Mouse (Mus musculus) liver, embryonic 11.5 days (tissue): ENCODE results near the gene Cisd2. TPM values are rescaled to one million over a fixed set of nuclear protein-coding genes. Genes with fewer than 3 reads are reported as not detected.

Source experiments
- ATAC-seq: fragments of 200-750 bp; cut with Nextera tagmentation; replicated peaks from 2 replicates; pipeline ENCODE4 v1.8.0; 2017; ENCODE audit warnings: moderate number of reproducible peaks, mild to moderate bottlenecking, moderate TSS enrichment, moderate library complexity; ENCODE audit not compliant: low FRiP score
- DNase-seq: peaks from one replicate; pipeline ENCODE4 v3.0.0-alpha.2; 2017; ENCODE audit warnings: low spot score
- H3K27ac ChIP-seq: fragments of 300-500 bp; sonication (generic); 2 replicates; pipeline ENCODE4 v1.5.1; 2014; ENCODE audit warnings: mild to moderate bottlenecking, low read depth, low read length, control low read depth
- H3K27me3 ChIP-seq: fragments of 300-500 bp; sonication (generic); replicated peaks from 2 replicates; pipeline ENCODE4 v1.6.1; 2014; ENCODE audit warnings: low read length, mixed read lengths; ENCODE audit not compliant: control insufficient read depth, insufficient read depth
- H3K36me3 ChIP-seq: fragments of 300-500 bp; sonication (generic); 2 replicates; pipeline ENCODE4 v1.6.1; 2014; ENCODE audit warnings: mild to moderate bottlenecking, low read length, moderate library complexity, mixed read lengths; ENCODE audit not compliant: control insufficient read depth, insufficient read depth
- H3K4me1 ChIP-seq: fragments of 300-500 bp; sonication (generic); replicated peaks from 2 replicates; pipeline ENCODE4 v1.6.1; 2014; ENCODE audit warnings: low read length, mixed read lengths; ENCODE audit not compliant: control insufficient read depth, insufficient read depth
- H3K4me2 ChIP-seq: fragments of 300-500 bp; sonication (generic); 2 replicates; pipeline ENCODE4 v1.6.1; 2014; ENCODE audit warnings: mild to moderate bottlenecking, control low read depth, moderate library complexity
- H3K4me3 ChIP-seq: fragments of 300-500 bp; sonication (generic); 2 replicates; pipeline ENCODE4 v1.5.1; 2014; ENCODE audit warnings: low read depth, low read length, control low read depth
- H3K9ac ChIP-seq: fragments of 300-500 bp; sonication (generic); 2 replicates; pipeline ENCODE4 v1.6.1; 2014; ENCODE audit warnings: low read depth, low read length, control low read depth
- H3K9me3 ChIP-seq: fragments of 300-500 bp; sonication (generic); 2 replicates; pipeline ENCODE4 v1.6.1; 2016; ENCODE audit warnings: low read length, inconsistent platforms, mixed read lengths; ENCODE audit not compliant: control insufficient read depth
- WGBS: fragments of 180-500 bp; shearing (Covaris S2); extraction: QIAGEN DNeasy Blood & Tissue Kit; methylation state at CpG from one replicate; pipeline ENCODE4 v1.1.7; 2014; 5-methylcytosine and 5-hydroxymethylcytosine counted together
- polyA plus RNA-seq: library from polyadenylated mRNA; unstranded; fragments of >200 nt; fragmentation: Nextera tagmentation; extraction: Ambion mirVana; gene quantifications from 2 replicates; pipeline ENCODE4 v1.2.1, GENCODE M21; 2014

Gene Cisd2
- polyA plus RNA-seq, 1 experiment from 2014 or later, result 58.1 TPM

DNA sequence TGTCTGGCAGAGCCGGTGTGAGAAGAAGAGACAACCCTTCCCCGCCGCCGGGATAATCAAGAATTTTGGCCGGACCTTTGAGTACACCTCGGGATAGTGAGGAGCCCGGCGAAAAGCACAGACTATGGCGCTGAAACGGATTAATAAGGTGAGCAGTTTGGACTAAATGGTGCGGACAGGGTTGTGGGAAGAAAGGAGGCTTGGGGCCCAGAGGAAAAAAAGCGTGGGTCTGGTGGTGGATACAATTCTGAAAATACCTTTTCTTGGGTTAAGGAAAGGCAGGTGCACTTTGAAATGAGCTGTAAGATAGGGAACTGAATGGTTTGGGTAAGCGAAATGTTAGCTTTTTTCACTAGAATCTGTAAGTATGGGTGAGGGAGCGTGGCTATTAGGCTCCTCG is 15.9 kb upstream of the Cisd2 start:
- no peaks in the 10 kb centered on the region for H3K9me3 ChIP-seq
- DNase-seq (no peak), ATAC-seq (no peak)
- H3K4me3 ChIP-seq, result peak overlapping the region; percentile 79
- 2% methylated on average over 15 of the region's 15 CpGs for WGBS
- H3K9ac ChIP-seq, result peak overlapping the region; percentile 93
- no peaks in the 10 kb centered on the region for H3K27me3 ChIP-seq
- H3K36me3 ChIP-seq, result peaks cover 6% of the 10 kb centered on the region; the same call in 1 of the 2 replicates
- H3K4me1 ChIP-seq, result peaks cover 8% of the 10 kb centered on the region; the same call in 1 of the 2 replicates
- H3K27ac ChIP-seq, result peak overlapping the region; percentile 99
- peak overlapping the region; percentile 92 for H3K4me2 ChIP-seq

DNA sequence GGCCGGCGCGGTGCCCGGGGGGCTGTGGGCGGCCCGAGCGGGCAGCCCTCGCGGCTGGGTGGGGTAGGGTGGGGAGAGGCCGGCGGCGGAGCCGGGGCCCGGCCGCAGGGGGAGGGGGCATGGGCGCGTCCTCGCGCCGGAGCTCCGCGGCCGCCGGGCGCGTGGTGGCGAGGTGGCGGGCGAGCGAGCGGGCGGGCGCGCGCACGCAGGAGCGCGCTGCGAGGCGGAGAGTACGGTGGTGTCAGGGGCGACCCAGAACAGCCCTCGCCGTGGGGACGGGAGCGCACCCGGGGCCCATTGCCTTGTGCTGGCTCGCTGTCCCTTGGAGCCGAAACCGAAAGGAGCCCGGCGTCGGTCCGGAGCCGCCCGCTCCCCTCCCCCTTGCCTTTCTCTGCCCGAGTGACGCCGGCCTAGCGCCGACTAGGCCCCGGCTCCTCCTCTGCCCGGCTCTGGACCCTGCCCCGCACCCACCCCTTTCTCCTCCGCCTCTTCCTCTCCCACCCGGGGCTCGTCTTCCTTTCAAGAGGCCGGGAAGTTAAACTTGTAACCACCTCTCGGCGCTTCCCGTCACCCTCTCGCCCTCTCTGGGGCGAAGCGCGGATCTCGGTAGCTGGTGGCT is 15.3 kb upstream of the Cisd2 start:
- Histone ChIP-seq H3K36me3 (peaks cover 6% of the 10 kb centered on the region; the same call in 1 of the 2 replicates), H3K4me2 (peak overlapping the region; percentile 92), H3K27ac (peak overlapping the region; percentile 99), H3K9ac (peak overlapping the region; percentile 93), H3K27me3 (no peaks in the 10 kb centered on the region), H3K9me3 (no peaks in the 10 kb centered on the region), H3K4me1 (peaks cover 8% of the 10 kb centered on the region; the same call in 1 of the 2 replicates), H3K4me3 (peak overlapping the region; percentile 79)
- under 1% methylated on average over 74 of the region's 76 CpGs for WGBS
- DNase-seq (peak; percentile 87), ATAC-seq (peak; percentile 73)

DNA sequence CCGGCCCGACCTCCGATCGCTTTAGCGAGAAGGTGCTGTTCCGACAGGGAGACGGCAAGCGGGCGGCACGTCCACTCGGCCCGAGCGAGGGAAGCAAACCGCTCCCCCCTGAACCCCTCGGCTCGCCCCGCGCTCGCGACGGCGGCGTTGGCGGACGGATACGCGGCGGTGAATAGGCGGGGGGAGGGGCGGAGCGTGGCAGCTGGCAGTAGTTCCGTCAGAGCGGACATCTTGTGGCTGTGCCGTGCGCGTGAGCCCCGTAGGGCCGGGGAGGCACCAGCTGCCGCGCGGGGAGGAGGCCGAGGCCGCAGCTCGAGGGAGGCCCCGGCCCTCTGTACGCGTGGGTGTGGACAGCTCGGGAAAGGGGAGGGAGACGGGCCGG is 14.8 kb upstream of the Cisd2 start:
- under 1% methylated on average over 49 of the region's 50 CpGs for WGBS
- peak; percentile 70 for ATAC-seq
- Histone ChIP-seq H3K4me3 (peak overlapping the region; percentile 79), H3K36me3 (peaks cover 6% of the 10 kb centered on the region; the same call in 1 of the 2 replicates), H3K27ac (peak overlapping the region; percentile 99), H3K9ac (peak overlapping the region; percentile 93), H3K4me1 (peaks cover 8% of the 10 kb centered on the region; the same call in 1 of the 2 replicates), H3K9me3 (no peaks in the 10 kb centered on the region), H3K4me2 (peak overlapping the region; percentile 1), H3K27me3 (no peaks in the 10 kb centered on the region)
- peak; percentile 94 for DNase-seq

DNA sequence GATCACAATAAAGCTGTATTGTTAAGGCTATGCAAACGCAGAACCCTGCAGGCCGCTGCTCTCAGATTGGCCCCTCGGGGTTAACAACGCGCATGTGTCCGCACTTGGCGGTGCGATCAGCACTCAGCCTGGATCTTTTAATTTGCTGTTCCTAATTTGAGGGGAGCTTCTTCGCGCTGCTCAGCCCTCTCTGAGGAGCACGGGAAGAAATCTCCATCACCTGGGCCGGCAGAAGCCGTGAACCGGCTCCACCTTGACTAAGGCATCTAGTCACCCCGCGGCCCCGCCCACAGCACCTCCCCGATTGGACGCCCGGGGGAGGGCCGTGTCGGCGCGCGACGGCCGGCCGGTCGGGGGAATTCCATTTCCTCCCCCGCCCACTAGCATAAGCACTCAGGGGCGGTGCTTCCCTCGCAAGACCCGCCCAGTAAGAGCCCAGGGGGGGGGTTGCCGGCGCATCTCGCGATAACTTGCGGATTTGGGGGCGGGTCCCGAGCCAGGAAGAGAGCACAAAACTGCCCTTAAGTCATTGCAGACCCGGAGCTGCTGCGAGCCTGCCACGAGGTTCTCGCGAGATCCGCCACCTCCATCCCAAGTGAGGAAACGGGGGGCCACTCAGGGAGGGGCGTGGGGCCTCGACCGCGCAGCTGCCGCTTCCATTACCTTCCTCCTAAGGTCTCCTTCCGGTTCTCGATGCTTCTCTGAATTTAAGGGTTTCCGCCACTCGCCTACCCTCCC is 14.2 kb upstream of the Cisd2 start, which contains the start of gene Ube2d3:
TSS of gene Ube2d3 (plus strand) at position 392 of the 738 bp plus-strand sequence.
- no peaks in the 10 kb centered on the region for H3K9me3 ChIP-seq
- H3K4me2 ChIP-seq, result peak within 1 kb of the TSS; percentile 65
- H3K4me3 ChIP-seq, result peak within 1 kb of the TSS; percentile 79
- peak; percentile 99 for DNase-seq
- under 1% methylated on average over 56 of the region's 56 CpGs for WGBS
- H3K36me3 ChIP-seq, result peaks cover 1% of the 10 kb centered on the region; the same call in 1 of the 2 replicates
- peaks cover 8% of the 10 kb centered on the region; the same call in 1 of the 2 replicates for H3K4me1 ChIP-seq
- ATAC-seq, result peak; percentile 89
- H3K9ac ChIP-seq, result peak within 1 kb of the TSS; percentile 93
- peak within 1 kb of the TSS; percentile 99 for H3K27ac ChIP-seq
- no peaks in the 10 kb centered on the region for H3K27me3 ChIP-seq

DNA sequence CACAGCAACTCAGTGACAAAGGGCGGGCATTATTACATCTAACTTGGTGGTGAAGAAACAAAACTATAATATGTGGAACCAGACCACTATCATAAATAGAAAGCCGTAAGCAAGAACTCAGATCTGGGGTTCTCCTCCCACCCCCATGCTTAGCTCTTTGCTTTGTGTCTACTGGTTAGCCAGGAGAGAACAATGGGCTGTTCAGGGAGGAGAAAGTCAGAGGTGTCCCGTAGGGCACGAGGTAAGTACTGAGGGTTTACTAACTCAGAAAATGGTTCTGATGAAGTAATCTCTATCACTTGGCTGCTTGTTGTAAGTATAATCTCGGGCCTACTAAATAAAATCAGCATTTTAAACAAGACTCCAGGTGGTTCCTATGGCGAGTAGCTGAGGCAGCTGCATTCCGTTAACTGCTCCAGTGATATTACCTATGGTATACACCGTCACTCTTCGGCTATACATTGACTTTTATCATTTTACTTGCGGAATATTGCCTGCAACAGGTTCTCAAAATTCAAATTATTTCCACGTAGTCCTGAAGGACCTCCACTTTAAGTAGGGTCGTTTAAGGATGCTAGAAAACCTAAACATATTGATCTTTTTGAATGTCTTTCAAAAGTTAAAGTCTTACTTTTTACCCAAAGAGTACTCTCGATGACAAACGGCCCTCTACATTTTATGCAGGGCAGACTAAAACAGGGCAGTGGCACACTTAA is 13.3 kb upstream of the Cisd2 start:
- Histone ChIP-seq H3K4me1 (peaks cover 5% of the 10 kb centered on the region; the same call in 1 of the 2 replicates), H3K9me3 (no peaks in the 10 kb centered on the region), H3K27ac (no peak overlapping the region), H3K4me2 (peak overlapping the region; percentile 65), H3K4me3 (peak overlapping the region; percentile 79), H3K9ac (peak overlapping the region; percentile 61), H3K36me3 (no peaks in the 10 kb centered on the region), H3K27me3 (no peaks in the 10 kb centered on the region)
- 61% methylated on average over 14 of the region's 14 CpGs for WGBS
- no peak for DNase-seq
- no peak for ATAC-seq

DNA sequence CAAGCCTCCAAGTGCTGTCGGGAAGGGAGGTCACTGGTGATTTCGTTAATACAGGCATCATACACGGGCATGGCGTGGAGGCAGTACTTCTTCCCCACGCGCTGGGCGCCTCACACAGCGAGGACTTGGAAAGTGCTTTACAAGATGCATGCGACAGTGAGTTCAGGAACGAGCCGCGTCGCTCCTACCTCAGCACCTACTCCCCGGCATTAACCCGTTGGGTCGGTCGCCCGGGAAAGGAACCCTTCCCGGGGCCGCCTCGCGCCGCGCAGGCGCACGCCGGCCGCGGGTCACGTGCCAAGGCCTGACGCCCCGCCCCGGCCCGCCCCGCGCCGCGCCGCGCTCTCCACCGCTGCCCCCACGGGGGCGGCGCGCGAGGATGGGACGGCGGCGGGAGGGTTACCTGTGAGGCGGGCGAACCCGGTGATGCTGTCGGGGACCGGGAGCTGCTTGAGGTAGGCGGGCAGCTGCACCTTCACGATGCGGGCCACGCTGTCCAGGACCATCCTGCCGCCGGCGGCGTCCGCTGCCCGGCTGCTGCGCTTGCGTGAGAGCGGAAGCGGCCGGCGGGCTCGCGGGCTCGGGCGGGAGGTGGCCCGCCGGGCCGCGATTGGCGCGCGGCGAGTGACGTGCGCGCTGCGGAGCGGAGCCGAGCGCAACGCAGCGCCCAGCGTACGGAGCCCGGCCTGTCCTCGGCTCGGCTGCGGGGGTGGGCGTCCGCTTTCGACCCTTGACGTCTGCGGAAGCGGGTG is 693 bp downstream of the Cisd2 start:
- no peaks in the 10 kb centered on the region for H3K36me3 ChIP-seq
- DNase-seq, result peak; percentile 88
- no peaks in the 10 kb centered on the region for H3K27me3 ChIP-seq
- no peaks in the 10 kb centered on the region for H3K9me3 ChIP-seq
- H3K27ac ChIP-seq, result peak overlapping the region; percentile 81
- peak overlapping the region; percentile 74 for H3K4me3 ChIP-seq
- H3K9ac ChIP-seq, result peak overlapping the region; percentile 84
- ATAC-seq, result peak; percentile 95
- H3K4me2 ChIP-seq, result peak overlapping the region; percentile 84
- peaks cover 7% of the 10 kb centered on the region; the same call in 1 of the 2 replicates for H3K4me1 ChIP-seq
- under 1% methylated on average over 103 of the region's 103 CpGs for WGBS

DNA sequence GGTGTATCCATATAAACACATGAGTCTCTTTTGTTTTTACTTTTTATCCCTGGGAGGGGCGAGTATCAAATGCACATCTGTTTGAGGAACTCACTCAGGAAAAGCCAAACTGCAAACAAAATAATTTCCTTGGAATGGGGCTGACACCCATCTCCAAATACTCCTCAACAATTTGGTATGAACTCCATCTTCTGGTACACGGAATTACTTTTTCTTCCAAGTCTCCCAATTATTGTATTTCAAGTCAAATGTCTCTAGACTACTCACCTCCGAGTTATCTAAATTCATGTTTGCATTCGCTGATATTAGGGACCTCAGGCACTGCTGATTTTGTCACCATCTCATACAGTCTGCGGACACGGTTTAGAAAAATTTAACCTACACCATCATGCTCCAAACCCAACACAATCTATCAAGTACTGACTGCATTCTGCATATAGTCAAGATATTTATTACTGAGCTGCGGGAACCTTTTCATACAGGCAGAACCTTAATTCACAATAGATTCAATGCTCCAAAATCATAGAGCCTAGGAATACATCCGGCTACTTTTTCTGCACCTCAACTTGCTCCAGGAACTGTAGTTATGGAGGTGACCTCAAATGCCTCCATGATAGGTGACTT is 1.4 kb downstream of the Cisd2 start:
- H3K9ac ChIP-seq, result peak overlapping the region; percentile 84
- peak overlapping the region; percentile 74 for H3K4me3 ChIP-seq
- H3K9me3 ChIP-seq, result no peaks in the 10 kb centered on the region
- no peaks in the 10 kb centered on the region for H3K36me3 ChIP-seq
- peaks cover 11% of the 10 kb centered on the region; the same call in 1 of the 2 replicates for H3K4me1 ChIP-seq
- ATAC-seq, result peak; percentile 10; the same call in 1 of the 2 replicates
- peak overlapping the region; percentile 81 for H3K27ac ChIP-seq
- WGBS, result 14% methylated on average over 8 of the region's 8 CpGs
- no peaks in the 10 kb centered on the region for H3K27me3 ChIP-seq
- DNase-seq, result no peak
- peak overlapping the region; percentile 84 for H3K4me2 ChIP-seq
